Mouse (Mus musculus) C2C12 (cell line): Measurements from ENCODE around the gene Nav3.

Experiments used
- CEBPB ChIP-seq: IDR thresholded peaks from one replicate; pipeline ENCODE4 v1.6.1; 2011; ENCODE audit warnings: low read depth, mild to moderate bottlenecking, control low read depth, moderate library complexity
- CTCF ChIP-seq: IDR thresholded peaks from one replicate; pipeline ENCODE4 v1.5.1; 2011; ENCODE audit not compliant: control insufficient read depth, insufficient read depth, insufficient read length
- USF1 ChIP-seq: IDR thresholded peaks from one replicate; pipeline ENCODE4 v1.6.1; 2011; ENCODE audit warnings: low read depth, mild to moderate bottlenecking, control low read depth, moderate library complexity

GRCm38 (mm10) chr10:110290016-110290623 is 165.9 kb downstream of the Nav3 start:
- no peak for TF ChIP-seq CTCF
- no peak for TF ChIP-seq CEBPB
- TF ChIP-seq USF1: no peak
